Mouse (Mus musculus) megakaryocyte, adult 5-6 weeks (primary cell): ENCODE results near the gene Grb10. TPM values are rescaled to one million over a fixed set of nuclear protein-coding genes. Genes with fewer than 3 reads are reported as not detected.

ENCODE experiments used
- ATAC-seq: 2 replicates; pipeline ENCODE4 v1.8.0; 2016; ENCODE audit warnings: mild to moderate bottlenecking, inconsistent platforms; ENCODE audit not compliant: poor library complexity, severe bottlenecking
- total RNA-seq, 2 experiments: library from RNA; stranded (forward) in 1 of 2; stranded (reverse) in 1 of 2; fragments of 153-499, 151-499 nt in 1 of 2; fragments of 221-1000, 200-1000 nt in 1 of 2; gene quantifications; 2 replicates each; pipeline versions ENCODE4 v1.2.3 to v1.2.4; 2015 to 2017

The Grb10 gene
- total RNA-seq, 2 experiments from 2014 or later: 0.37 TPM; not detected in 1

- ATAC-seq: no peak
Observed at GRCm38 (mm10) chr11:12034371-12034770, 4.1 kb downstream of the Grb10 start.

GRCm38 (mm10) chr11:12032831-12033230 is 5.7 kb downstream of the Grb10 start:
- no peak for ATAC-seq

- ATAC-seq: no peak
Observed at GRCm38 (mm10) chr11:12026638-12027037, 11.8 kb downstream of the Grb10 start.

GRCm38 (mm10) chr11:12025756-12026593 is 12.5 kb downstream of the Grb10 start:
- ATAC-seq: peak; percentile 63

GRCm38 (mm10) chr11:12025392-12025755 is 13.1 kb downstream of the Grb10 start:
- ATAC-seq: no peak

- ATAC-seq: no peak
Observed at GRCm38 (mm10) chr11:12023051-12023450, 15.4 kb downstream of the Grb10 start.

GRCm38 (mm10) chr11:12019651-12020050 is 18.8 kb downstream of the Grb10 start:
- ATAC-seq: no peak

GRCm38 (mm10) chr11:12018604-12019003 is 19.9 kb downstream of the Grb10 start:
- ATAC-seq: no peak

GRCm38 (mm10) chr11:12010084-12010483 is 28.4 kb downstream of the Grb10 start:
- no peak for ATAC-seq

GRCm38 (mm10) chr11:12000293-12000910 is 38.1 kb downstream of the Grb10 start:
- ATAC-seq: no peak

GRCm38 (mm10) chr11:11998881-11999280 is 39.6 kb downstream of the Grb10 start:
- no peak for ATAC-seq

- ATAC-seq: no peak
Observed at GRCm38 (mm10) chr11:11997045-11997444, 41.4 kb downstream of the Grb10 start.

- no peak for ATAC-seq
Observed at GRCm38 (mm10) chr11:11995371-11995770, 43.1 kb downstream of the Grb10 start.

GRCm38 (mm10) chr11:11993807-11994206 is 44.7 kb downstream of the Grb10 start:
- ATAC-seq: no peak

GRCm38 (mm10) chr11:11993183-11993582 is 45.3 kb downstream of the Grb10 start:
- no peak for ATAC-seq

- no peak for ATAC-seq
Observed at GRCm38 (mm10) chr11:11989850-11990249, 48.6 kb downstream of the Grb10 start.

GRCm38 (mm10) chr11:11987233-11987632 is 51.2 kb downstream of the Grb10 start:
- ATAC-seq: no peak

GRCm38 (mm10) chr11:11978611-11979197 is 59.8 kb downstream of the Grb10 start:
- no peak for ATAC-seq

- peak; percentile 47; the same call in 1 of the 2 replicates for ATAC-seq
Observed at GRCm38 (mm10) chr11:11974591-11975255, 63.8 kb downstream of the Grb10 start.

GRCm38 (mm10) chr11:11973366-11974014 is 65.0 kb downstream of the Grb10 start:
- ATAC-seq: peak; percentile 74
